Mouse (Mus musculus) urinary bladder, postnatal 25 days (tissue): ENCODE measurements around the gene Tcaf3.
A peak's percentile ranks its signal among the peaks of the same experiment; 100 is the strongest.

Experiments used
- DNase-seq: peaks from one replicate; pipeline ENCODE4 v3.0.0; 2022; ENCODE audit warnings: low spot score

Tcaf3 gene

GRCm38 (mm10) chr6:42542036-42543031, 55.2 kb downstream of the Tcaf3 start:
- peak; percentile 13 for DNase-seq

DNA sequence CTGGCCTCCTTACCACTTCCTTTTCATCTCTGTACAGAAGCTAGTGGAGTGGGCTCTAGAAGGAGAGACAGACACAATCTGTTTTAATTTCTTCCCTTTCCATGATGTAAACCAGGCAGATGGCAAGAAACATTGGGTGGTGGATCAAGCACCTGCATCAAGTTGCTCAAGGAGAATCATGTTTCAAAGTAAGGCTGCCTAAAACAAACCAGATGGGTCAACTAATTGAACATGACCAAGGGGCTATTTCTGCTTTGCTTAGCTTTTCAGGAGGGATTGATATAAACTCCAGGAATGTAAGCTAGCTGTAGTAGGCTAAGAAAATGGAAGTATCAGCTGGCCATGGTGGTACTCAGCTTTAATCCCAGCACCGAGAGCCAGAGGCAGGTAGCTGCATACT, 56.8 kb downstream of the Tcaf3 start:
- no peak for DNase-seq

DNA sequence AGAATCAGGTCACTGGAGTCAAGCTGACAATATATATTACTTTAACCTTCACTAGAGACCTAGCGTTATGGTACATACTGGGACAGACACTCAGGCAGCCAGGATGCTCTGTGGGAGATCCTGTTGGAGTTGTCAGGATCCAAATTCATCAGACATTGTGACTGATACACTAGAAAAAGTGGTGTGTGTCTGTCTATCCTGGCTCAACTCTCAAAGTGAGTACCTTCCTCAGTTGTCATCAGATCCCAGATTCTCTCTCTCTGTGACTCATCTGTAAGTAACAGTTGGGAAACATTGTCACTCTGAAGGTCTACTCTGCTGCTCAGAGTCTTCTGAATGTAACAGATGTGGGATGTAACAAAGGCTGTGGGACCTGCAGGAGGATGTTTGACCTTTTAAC, 57.8 kb downstream of the Tcaf3 start:
- no peak for DNase-seq
